Mouse (Mus musculus) E14TG2a.4 (cell line): Measurements from ENCODE around the gene Gm44805.

ENCODE experiments used
- CTCF ChIP-seq: conservative IDR thresholded peaks from 2 replicates; pipeline ENCODE4 v1.5.1; 2014; ENCODE audit warnings: low read length
- POU5F1 ChIP-seq: IDR thresholded peaks from 2 replicates; pipeline ENCODE4 v1.6.1; 2014; ENCODE audit warnings: low read length, borderline replicate concordance

- no peak for TF ChIP-seq CTCF
- TF ChIP-seq POU5F1: no peak
Measured at GRCm38 (mm10) chr7:19681202-19681694, at the start of gene Gm44805, which contains the start of gene Apoc4.
